Mouse (Mus musculus) kidney, adult 2 months (tissue): ENCODE results near the gene Mmel1.
A peak's percentile ranks its signal among the peaks of the same experiment; 100 is the strongest.

Experiments
- CTCF ChIP-seq: fragments of 200-500 bp; conservative IDR thresholded peaks from 2 replicates; pipeline ENCODE4 v1.5.1; 2011; ENCODE audit warnings: low read depth, mild to moderate bottlenecking, control low read depth, low read length, moderate library complexity, mixed read lengths; ENCODE audit not compliant: insufficient read depth, insufficient read length
- POLR2A ChIP-seq: fragments of 200-500 bp; IDR thresholded peaks from one replicate; pipeline ENCODE4 v1.6.1; 2011; ENCODE audit warnings: low read depth, low read length, control low read depth

GRCm38 (mm10) chr4:154944121-154944590, 74.8 kb downstream of the Mmel1 start:
- TF ChIP-seq CTCF (peak; percentile 99), POLR2A (no peak)
